Mouse (Mus musculus) kidney, adult 18-20 months (tissue): Measurements from ENCODE around the gene Pmm2.

Experiments
- DNase-seq: peaks from one replicate; pipeline ENCODE4 v3.0.0; 2021

The Pmm2 gene

DNA sequence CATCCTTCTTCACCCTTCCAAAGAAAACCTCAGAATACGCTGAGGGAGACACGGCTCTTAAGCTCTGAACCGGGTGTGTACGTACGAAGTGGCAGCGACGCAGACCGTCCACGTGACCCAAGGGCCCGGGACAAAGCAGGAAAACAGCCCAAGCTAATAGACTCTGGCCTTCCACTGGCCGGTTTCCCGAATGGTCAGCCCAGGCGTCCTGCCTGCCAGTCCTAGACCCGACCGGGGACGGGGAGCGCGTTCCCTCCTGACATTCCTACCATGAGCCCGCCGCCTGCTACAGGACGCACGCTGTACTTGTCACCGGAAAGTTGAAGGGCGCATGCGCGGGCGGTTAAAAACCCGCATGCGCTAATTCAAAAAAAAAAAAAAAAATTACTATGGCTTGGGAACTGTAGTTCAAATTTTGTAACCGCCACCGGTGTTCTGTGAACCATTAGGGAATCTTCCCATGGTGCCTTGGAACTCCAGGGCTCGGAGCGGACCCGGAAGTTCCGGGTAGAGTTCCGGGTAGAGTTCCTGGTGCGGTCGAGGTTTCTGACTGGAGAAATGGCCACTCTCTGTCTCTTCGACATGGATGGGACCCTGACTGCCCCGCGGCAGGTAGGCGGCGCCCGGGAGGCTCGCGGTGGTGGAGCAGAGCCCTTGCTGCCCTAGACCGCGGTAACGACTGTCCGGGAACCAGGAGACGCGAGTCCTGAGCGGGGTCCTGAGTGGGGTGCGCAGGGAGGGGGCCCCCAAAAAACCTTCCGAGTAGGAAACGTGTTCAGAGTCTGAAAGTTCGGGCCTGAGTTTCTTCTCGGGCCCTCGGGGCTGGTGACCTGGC is at the start of gene Pmm2, which contains the start of gene Tmem186:
Gene Pmm2, plus strand, starts transcription at position 458 of the 835 bp plus-strand sequence.
Gene Tmem186, minus strand, starts transcription at position 496 of the 835 bp plus-strand sequence.
- DNase-seq, result peak; percentile 89

DNA sequence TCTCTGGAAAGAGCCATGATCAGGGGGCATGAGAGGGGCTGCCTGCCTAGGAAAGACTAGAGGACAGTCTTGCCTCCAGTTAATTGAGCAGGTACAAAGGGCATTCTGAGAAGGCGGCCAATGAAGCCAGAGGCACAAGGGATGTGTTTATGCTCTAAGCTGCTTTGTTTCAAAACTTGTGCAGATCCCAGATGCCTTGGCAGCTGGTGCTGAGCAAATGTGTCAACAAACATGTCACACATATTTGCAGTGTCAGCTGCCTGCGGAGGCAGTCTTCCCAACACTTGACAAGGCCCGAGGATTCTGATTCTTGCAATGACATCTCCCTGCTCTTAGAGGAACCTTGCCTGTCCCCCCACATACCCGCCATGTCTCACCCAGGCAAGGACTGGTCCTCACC is 42.1 kb upstream of the Pmm2 start:
- no peak for DNase-seq

- no peak for DNase-seq
Measured at GRCm38 (mm10) chr16:8596336-8596735, 41.1 kb upstream of the Pmm2 start.

DNA sequence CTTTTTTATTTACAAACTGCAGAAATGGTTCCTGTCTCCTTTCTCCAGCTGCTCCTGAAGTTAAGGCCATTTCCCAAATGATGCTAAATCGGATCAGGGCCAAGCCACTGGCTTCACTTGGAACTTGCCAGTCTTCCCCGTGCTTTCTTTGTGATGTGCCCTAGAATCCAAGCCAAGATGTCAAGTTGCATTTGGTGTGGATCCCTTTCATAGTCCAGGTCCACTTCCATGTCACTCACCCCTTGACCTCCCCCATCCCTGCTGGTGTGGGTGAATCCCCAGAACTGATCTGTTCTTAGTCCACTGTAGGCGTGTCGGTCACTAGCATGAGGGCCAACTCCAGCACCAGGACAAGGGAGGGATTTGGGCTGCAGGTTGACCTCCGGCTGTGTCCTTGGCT is 40.0 kb upstream of the Pmm2 start:
- no peak for DNase-seq

- DNase-seq, result no peak
Measured at GRCm38 (mm10) chr16:8603789-8604188, 33.7 kb upstream of the Pmm2 start.

- DNase-seq, result no peak
Measured at GRCm38 (mm10) chr16:8610397-8610796, 27.1 kb upstream of the Pmm2 start.

DNA sequence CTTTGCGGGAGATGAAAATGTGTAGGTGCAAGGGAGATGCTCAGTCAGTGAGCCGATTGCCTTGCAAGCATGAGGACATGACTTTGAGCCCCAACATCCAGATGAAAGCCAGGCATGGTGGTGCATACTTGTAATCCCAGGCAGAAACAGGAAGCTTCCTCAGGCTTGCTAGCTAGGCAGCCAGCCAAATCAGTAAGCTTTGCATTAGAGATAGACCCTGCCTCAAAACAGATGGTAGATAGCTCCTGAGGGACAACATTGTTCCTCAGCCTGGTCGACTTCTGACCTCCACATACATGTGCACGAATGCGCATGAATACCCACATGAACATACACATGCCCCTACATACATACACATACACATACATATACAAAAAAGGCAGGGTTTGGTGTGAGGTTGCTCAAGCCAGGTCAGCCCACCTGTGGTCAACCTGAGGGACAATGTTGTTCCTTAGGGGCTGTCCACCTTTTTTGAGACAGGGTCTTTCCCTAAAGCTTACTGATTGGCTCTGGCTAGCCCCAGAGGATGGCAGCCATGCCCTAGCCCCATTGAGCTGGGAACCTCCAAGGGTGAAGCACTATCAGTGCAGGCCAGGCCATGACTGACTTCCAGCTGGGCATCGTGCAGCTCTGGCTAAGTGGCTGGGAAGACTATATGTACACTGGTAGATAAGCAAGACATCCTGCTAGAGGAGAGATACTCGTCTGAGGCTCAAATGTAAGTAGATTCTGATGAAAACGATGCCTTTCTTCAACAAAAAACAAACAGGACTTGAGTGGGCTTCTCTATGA is 25.1 kb upstream of the Pmm2 start:
- no peak for DNase-seq

GRCm38 (mm10) chr16:8613039-8613438 is 24.4 kb upstream of the Pmm2 start:
- DNase-seq, result no peak

DNA sequence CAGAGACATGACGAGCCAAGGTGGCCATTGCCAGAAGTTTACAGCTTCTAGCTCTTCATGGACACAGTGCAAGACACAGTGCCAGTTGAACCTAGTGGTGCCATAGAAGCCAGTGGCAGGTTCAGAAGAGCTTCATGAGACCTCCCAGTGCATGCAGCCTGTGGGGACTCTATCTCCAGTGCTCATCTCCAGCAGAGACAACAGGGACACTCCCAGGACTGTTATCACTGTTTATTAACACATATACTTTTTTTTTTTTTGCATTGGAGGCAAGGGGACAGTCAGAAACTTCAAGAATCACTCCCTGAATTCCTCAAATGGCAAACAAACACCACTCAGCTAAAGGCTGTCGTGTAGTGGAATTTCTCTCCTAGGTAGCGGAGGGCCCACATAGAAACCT is 24.0 kb upstream of the Pmm2 start:
- DNase-seq, result no peak

- no peak for DNase-seq
Measured at GRCm38 (mm10) chr16:8619659-8620314, 17.7 kb upstream of the Pmm2 start.

DNA sequence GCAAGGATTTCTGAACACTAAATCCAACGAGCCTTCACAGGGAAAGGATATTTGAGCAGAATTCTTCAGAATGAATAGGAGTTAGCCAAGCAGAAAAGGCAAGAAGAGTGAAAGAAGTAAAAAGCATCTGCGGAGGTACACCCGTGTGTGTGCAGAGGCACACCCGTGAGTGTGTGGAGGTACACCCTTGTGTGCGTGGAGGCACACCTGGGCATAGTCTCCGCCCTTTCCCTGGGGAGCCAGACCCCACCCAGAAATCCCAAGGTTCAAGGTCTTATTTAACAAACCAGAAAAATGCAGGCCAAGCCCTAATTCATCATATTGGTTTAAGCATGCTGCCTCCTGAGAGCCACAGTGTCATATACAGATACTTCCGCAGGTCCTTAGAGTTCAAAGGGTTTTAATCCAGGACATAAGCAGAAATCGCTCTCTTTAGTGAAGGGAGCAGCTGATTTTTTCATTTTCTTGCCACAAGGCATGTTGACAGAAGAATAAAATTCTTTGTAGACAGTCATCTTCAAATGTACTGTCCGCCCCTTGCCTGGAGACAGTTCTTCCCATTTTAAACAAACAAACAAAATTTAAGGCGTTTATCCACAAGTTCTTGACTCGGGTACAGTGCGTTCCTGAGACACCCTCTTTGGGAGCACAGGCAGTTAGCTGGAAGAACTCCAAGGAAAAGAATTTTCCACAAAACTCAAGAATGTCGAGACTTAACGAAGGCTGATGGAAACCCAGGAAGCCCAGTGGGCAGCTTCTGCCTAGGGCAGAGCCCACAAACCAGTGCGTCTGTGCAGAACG is 17.0 kb upstream of the Pmm2 start:
- DNase-seq, result no peak

DNA sequence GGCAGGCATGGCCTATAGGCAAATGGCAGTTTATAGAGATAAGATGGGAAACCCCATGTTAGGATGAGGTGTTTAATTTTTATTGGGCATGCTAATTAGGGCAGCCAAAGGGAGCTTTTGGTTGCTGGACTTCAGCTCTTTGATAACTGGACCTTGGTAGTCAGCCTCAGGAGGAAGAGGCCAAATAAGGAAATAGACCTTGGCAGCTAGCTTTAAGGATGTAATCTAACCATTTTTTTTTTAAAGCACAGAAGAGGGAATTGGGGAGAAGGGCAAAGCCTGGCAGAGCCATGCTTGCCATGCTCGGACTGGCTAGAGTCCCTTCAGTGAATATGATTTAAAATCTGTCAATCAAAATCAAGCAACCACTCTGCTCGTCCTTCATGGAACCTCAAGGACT is 7.1 kb upstream of the Pmm2 start:
- no peak for DNase-seq

DNA sequence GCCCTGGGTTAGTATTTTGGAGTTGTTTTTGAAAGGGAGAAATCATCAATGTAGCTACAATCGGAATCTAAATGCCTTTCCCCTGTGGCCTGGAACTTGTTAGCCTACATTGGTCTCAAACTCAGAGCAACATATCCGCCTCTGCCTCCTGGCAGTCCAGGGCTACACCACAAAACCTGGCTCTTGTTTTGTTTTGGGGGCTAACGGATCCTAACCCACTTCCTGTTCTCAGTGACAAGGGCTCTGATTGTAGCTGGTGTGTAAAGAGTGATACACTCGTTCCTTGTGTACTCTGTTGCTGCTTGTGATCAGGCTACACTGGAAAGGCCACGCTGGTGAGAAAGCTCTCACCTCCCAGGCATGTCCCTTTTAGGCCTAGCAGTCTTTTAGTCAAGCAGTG is 6.0 kb upstream of the Pmm2 start:
- DNase-seq, result no peak

- no peak for DNase-seq
Measured at GRCm38 (mm10) chr16:8636867-8637216, 632 bp upstream of the Pmm2 start.

DNA sequence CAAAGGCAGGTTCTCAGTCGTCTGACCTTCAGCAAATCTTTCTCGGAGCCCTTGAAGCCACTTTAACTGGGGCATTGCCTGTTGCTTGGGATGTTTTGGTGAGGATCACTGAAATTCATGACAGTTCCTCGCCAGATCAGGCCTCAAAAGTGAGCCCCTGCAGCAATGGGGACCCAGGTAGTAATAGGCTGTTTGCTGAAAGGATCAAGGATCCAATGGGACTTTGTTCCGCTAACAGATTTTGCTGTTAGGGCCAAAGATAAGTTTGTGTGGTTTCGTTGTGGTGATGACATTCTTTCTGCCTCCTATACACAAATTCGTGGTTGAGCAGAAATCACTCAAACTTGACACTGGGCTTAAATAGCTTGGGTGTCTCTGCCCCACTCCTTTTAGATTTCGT is 657 bp downstream of the Pmm2 start:
- no peak for DNase-seq

- DNase-seq, result no peak
Measured at GRCm38 (mm10) chr16:8639466-8640191, 2.2 kb downstream of the Pmm2 start.

DNA sequence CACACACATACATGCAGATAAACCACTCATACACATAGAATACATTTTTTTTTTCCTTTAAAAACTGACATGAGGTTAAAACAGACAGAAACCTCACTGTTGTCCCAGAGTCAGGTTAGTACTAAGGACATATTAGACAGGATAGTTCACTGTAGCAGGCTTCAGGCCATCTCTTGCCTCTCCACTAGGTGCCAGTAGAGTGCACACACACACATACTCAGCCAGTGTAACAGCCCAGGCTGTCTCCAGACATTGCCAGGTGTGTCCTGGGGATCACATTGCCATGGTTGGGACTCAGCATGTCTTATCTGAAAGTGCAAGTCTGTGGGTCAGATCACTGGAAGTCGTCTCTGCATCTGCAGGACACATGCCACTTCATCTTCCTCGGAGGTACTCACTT is 6.4 kb downstream of the Pmm2 start:
- peak; percentile 56 for DNase-seq

DNA sequence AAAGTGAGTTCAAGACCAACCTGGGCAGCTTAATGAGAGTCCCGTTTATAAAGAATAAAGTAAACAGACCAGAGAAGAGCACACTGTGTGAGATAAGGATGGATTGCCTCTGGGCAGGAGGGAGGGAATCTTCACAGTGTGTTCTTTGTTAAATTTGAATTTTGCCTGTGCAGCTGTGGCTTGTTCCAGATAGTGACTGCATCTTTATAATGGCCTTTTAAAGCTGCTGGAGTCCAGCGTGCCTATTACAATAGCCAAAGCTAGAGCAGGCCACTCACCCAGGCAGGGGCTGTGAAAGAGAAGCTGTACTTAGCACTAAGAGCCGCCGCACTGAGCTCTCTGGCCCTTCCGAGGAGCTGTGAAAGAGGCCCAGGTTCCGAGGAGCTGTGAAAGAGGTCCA is 8.1 kb downstream of the Pmm2 start:
- DNase-seq, result no peak

- no peak for DNase-seq
Measured at GRCm38 (mm10) chr16:8650007-8650406, 12.5 kb downstream of the Pmm2 start.

DNA sequence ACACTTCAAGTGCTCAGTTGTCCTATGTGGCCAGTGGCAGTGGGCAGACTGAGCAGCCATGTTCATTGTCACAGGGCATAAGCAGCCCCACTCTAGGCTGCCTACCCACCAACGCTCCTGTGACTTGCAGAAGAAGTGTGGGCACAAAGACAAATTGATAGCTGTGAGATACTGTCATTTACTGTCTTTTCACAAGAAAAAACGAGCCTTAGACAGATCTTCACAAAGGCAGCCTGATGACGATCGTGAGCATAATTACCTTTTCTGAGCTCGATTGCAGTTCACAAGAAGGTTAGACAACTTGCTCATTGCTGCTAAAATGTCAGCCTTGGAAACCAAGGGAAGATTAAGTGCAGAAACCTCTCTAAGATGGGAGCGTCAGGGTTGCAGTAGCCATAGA is 17.6 kb downstream of the Pmm2 start:
- DNase-seq, result no peak

DNA sequence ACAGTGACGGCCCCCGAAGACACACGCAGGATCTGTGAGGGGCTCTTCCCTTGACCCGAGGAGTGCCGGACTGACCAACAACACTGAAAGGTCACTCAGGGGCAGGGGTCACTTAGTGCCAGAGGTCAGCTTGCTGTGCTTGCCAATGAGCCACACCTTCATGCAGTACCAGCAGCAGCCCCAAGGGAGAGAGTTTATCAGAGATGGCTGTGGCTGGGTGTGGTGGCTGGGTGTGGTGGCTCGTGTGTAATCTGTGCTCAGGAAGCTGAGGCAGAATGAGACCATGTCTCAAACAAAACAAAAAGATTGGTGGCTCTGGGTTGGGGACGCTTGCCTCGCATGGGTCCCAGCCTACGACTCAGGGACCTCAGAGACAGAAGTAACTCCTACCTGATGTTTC is 18.1 kb downstream of the Pmm2 start:
- no peak for DNase-seq

- no peak for DNase-seq
Measured at GRCm38 (mm10) chr16:8656256-8656655, 18.8 kb downstream of the Pmm2 start.
